Mouse (Mus musculus) lung, adult 2 months (tissue): ENCODE measurements around the gene Tada1.

ENCODE experiments used
- CTCF ChIP-seq: fragments of 200-500 bp; IDR thresholded peaks from 2 replicates; pipeline ENCODE4 v1.5.1; 2011; ENCODE audit warnings: mild to moderate bottlenecking, low read length, control low read depth; ENCODE audit not compliant: insufficient read depth
- POLR2A ChIP-seq: fragments of 200-500 bp; IDR thresholded peaks from 2 replicates; pipeline ENCODE4 v1.6.1; 2011; ENCODE audit warnings: low read depth, mild to moderate bottlenecking, control low read depth, low read length, borderline replicate concordance; ENCODE audit errors: extremely low read depth

GRCm38 (mm10) chr1:166360157-166360855 is 18.6 kb upstream of the Tada1 start:
- TF ChIP-seq POLR2A (no peak), CTCF (peak; percentile 82)
